Mouse (Mus musculus) thymus, postnatal 25 days (tissue): Measurements from ENCODE around the gene Rint1.
"Not testable (repeated sequence)": the region's sequence is repeated elsewhere in the genome, so short reads cannot be mapped to it uniquely, and the experiment has no call there.

Source experiments
- DNase-seq: peaks from one replicate; pipeline ENCODE4 v3.0.0; 2022

The Rint1 gene

DNA sequence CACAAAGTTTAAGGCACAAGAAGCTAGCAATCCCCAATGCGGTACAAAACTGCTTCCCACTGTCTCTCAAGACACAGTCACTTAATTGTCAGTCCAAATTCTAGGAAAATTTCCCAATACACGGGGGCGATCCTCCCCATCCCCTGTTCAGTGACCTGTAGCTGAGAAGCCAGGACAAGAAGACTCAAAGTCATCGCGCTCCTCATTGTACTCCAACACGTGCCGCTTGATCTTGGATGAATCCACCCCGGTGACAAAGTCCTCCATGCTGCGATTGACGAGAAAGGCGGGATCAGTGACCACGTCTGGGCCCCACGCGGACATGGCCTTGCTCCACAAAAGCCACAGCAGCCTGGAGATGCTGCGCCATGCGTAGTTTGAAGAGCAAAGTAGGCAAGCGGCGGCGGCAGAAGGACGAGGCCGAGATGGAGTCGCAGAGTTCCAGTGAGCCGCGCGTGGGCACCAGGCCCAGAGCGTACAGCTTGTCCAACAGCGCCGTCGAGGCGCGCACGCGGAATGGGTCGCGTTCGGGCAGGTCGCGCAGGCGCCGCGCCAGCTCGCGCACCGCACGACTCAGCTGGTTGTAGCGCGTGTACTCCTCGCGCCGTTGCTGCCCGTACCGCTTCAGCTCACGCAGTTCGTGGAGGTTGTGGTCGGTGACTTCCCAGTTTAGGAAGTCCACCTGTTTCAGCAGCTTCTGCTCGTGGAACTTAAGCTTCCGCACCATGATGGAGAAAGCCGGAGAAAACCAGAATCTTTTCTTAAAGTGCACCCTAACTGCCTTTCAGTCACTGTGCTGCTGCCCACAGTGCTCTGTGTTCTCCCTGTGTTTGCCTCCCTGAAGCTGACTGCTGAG, 43.6 kb downstream of the Rint1 start:
- DNase-seq = no peak

DNA sequence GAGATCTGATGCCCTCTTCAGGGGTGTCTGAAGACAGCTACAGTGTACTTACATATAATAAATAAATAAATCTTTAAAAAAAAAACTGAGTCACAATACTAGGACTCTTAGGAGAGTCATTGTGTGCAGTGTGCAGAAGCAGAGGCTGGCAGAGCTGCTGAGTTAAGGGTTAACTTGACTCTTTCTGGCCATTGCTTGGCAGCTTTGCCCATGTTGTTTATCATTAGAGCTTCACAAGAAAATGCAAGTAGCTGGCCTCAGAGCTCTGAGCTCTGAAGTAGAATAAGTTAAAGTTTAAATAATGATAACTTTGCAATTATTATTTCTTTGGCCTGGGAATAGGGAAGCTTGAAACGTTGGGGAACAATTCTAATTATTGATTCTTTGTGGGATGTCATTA, 48.2 kb downstream of the Rint1 start:
- not testable (repeated sequence) for DNase-seq

DNA sequence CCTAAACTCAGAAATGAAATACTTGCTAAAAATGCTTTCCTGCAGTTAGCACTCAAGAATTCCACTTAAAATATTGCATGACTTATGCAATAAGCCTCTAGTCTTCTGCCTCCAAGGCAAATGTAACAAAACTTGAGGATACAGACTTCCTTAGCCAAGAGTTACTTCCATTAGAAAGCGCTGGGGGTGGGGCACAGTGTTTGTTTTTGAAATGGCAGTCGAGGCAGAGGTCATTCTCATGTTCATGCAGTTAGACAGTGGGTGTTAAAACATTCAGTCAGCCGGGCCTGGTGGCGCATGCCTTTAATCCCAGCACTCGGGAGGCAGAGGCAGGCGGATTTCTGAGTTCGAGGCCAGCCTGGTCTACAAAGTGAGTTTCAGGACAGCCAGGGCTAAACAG, 50.6 kb downstream of the Rint1 start:
- DNase-seq = no peak

DNA sequence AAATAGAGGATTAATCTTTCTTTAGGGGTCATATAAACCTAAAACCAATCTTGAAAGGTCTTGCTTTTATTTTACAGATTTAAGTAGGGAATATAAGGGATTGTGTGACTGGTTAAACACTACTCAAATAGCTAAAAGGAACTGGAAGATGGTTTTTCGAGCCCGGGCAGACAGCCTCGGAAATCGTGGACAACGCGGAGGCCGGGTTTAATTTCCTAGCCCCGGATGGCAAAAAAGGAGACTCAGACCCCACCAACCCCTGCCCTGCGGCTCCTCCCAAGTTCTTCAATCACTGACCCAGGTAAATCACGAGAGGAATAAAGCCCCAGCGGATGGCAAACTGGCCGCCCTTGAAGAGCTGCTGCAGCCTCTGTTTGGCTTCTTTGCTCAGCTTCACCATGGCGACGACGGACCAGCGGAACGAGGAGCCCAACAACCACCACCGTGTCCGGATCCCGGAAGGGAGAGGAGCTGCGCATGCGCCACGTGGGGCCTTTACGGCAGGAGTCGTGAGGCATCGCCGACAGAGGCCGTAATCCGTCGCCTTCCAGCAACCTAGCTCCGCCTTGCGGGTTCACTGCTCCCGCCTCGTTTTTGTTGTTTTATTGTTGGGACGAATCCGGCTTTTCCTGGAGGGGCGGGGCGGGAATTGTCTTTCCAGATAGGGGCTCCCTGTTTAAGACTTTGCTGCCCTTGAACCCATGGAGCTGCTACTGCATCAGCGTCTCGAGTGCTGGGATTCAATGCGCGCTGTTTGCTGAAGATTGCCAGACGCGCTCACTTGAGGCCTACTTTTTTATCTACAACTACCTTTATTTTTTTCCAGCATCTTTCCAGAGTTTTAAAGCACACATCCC, 56.4 kb downstream of the Rint1 start, which contains the start of gene Tomm7:
Gene Tomm7, minus strand, starts transcription at position 488 of the 857 bp plus-strand sequence.
- peak; percentile 95 for DNase-seq

DNA sequence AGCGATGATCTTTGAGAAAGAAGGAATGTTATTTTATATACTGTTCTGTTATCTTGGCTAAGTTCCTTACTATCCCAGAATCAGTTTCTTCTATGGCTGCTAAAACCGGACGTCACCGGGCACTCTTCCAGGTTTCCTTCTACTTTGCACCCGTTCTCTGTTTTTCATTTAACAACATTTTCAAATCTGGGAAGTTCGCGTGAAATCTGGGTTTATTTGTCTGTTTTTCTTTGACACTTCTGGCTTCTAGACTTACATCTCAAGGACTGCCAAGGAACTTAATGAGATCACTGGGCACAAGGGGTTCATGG, 57.0 kb downstream of the Rint1 start:
- DNase-seq = no peak

DNA sequence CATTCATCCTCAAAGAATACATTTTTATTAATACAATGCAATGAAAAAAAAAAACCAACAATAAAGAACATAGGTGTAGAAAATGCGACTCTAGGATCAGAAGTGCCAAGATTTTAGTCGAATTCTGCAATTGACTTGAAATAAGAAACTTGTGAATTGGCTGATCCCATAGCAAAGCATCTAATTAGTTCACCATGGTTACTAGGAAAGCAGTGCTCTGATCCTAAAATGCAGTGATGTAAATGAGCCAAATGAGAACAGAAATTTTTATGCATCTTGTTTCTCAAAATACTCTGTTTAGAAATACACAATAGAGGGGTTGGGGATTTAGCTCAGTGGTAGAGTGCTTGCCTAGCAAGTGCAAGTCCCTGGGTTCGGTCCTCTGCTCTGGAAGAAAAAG, 57.6 kb downstream of the Rint1 start:
- no peak for DNase-seq

DNA sequence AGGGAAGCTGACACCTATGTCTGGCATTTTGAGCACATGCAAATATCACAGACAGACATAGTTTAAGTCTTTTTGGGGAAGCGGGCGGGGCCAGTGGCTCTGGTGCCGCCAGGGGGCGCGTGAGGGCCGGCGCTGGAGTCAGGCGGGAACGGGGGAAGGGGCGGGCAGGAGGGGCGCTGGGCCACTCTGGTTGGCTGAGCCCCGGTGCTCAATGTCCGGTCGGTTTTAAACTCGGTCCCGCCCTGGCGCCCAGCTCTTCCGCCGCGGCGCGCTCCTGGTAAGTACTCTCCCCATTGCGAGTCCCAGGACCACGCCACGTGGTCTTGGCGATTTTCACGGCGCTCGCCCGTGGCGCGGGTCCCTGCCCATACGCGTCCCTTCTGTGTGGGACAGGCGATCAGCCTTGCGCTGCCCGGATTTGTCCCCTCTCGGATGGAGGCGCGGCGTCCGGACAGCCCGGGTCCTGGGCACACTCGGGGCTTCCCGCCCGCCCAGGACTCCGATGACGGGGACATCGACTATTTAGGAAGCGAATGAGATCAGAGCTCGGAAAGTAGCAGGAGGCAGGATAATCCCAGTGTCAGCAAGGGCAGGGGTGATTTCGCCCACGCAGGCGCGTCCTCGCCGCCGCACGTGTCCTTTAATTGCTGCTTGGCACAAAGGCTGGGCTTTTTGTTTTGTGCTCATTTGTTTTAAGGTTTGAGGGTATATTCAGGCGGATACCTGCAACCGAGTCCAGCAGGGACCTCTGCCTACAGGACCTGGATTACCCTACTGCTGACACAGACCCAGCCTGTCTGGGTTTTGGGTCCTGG, 63.0 kb downstream of the Rint1 start:
- DNase-seq = peak; percentile 95

DNA sequence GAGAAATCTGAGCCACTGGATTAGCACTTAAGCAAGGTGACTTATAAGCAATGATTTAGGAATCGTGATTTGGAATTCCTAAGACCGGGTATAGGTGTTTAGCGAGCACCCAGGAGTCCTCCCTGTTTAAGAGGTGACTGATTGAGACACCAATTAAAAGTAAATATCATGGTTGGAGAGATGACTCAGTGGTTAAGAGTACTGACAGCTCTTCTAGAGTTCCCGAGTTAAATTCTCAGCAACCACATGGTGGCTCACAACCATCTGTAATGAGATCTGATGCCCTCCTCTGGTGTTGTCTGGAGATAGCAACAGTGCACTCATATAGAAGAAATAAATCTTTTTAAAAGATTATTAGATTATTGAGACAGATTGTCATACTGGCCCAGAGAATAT, 63.6 kb downstream of the Rint1 start:
- DNase-seq = not testable (repeated sequence)

DNA sequence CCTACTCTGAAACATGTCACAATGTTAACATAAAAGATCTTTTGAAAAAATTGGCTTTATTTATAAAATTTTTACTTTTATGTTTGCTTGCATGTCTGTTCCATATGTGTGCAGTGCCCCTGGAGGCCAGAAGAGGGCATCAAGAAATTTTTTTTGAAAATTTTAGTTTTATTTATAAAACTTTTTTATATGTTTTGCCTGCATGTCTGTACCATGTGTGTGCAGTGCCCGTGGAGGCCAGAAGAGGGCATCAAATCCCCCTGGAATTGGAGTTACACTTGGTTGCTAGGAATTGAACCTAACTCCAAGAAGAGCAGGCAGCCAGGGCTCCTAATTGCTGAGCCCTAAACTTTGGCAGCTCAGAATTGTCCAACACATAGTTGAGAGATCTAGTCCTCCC, 65.4 kb downstream of the Rint1 start:
- DNase-seq = not testable (repeated sequence)

DNA sequence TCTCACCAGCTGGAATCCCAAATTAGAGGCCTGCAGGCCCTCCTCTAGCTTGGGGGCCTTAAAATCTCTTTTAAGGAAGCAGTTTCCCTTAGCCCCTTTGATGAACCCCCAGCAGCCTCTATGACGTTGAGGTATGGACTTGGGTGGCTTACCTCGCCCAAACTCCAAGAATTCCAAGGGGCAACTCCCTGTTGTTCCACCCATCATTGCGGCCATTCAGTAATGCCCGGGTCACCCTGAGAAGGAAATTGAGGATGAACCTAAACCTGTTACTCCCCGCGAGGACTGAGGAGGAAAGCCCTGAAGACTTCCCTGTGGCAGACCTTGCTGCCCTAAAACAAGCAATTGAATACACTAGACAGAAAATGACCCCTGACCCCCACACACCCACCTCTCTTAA, 68.0 kb downstream of the Rint1 start:
- no peak for DNase-seq

DNA sequence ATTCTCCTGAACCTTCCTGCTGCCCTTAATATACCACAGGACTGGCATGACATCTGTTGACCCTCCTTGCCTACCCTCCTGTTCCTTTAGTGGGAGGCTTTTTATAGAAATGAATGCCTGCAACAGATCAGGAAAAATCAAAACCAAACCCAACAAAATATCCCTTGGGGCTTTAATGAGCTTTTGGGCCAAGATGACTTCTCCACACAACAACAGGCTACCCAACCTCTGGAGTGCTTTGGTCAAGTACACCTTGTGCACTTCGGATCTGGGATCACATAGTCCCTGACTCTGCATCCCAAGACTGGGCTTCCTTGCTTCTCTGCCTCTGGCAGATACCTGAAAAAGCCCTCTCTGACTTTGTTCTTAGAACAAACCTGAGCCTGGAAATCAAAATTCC, 68.7 kb downstream of the Rint1 start:
- no peak for DNase-seq

DNA sequence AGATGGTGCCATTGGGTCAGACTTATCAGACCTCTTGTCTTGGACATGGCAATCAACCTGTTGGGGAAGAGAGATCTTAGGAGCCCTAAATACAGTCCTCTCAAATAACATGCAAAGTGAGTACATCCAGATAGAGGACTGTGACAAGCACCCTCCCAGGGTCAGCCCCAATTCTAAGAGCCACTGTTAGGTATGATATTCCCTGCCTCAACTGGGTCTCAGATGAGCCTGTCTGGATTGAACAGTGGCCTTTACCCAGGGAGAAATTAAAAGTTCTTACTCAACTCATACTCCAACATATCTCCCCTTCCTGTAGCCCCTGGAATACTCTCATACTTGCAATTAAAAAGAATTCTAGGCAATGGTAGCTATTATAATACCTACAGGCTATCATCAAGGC, 69.7 kb downstream of the Rint1 start:
- no peak for DNase-seq

DNA sequence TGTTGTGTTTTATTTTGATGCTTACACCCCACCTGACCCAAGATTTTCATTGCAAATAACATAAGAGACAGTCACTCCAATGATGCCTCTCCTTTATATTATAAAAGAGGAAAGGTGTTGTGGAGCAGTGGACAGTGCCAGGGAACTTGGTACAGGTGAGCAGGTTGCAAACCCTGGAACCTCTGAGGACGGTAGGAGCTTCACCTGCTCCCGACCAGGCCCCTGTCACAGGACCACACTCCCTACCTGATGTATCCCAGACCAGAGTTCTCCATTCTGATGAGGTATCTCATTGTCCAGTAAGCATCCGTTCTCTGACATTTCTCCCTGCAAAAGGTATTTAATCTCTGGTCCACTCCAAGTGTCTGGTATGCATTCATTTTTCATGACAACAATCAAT, 70.5 kb downstream of the Rint1 start:
- no peak for DNase-seq

DNA sequence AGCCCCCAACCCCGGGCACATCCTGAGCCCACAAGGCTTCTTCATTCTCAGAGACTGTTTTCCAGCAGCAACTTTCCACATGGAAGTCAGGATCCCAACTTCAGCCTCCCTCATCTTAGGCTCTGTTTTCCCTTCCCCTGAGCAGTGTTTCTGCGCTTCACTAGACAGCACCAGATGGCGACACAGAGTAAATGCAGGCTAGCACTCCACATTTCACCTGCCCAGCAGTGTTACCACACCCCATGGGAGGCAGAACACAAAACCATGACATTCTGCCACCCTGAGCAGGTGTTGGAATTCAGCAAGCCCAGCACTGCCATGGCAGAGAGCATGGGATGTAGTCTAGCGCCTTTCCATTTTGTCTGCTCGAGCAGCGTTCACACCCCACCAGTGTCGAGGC, 71.1 kb downstream of the Rint1 start:
- DNase-seq = no peak

DNA sequence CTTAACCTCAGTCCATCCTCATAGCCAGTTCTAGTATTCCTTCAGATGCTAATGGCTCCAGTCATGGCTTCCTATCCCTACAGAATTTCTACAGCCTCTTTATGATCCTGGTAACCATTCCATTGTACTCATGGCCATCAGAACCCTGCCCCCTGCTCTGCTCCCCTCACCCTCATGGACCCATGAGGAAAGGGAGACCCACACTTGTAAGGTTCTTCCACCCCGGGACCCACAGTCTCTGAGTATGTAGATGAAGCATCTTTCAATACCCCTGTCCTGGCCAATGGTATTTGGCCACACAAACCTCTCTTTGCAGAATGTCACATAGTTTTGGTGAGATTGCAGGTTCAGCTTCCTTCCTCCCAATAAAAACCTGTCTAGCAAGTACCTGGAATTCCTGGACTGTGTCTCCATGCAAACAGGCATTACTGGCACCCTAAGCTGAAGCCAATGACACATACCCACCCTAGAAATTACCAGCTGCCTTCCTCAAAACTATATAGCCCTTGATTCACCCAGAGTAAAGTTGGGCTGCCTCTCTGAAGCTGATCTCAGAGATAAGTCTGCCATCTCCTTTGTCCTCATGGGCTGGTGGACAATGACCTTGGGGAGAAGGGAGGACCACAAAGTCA, 71.7 kb downstream of the Rint1 start:
- DNase-seq = no peak

DNA sequence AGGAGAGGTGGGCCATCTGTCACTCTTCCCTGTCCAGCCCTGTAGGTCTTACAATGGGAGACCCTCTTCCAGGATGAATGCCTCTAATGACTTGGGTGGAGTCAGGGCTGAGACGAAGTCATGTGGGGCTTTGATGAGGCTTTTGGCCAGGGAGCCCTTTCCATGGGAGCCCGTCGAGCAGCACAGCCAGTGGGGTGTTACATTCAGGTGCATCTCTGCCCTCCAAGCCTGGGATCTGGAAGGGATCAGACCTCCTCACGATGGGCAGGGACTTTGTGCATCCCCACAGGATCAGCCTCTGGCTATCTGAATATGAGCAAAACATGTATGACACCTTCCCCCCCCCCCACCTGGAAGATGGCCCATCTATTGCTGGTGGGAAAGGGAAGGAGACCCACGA, 72.4 kb downstream of the Rint1 start:
- no peak for DNase-seq

DNA sequence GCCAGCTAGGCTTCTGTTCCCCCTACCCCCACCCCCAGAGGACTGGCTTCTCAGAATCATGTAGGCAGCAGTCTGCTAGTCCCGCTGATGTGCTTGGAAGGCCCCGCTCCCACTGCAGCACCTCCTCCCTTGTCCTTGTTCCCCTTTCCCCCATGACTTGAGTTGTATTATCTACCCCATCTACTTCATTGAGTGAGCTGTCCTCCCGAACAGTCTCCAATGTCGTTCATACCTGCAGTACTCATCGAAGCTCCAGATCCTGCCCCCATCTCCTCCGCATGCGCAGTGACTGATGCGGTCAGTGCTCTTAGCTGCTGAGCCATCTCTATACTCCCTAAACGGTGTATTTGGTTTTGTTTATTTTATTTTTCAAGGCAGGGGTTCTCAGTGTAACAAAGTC, 74.2 kb downstream of the Rint1 start:
- no peak for DNase-seq

DNA sequence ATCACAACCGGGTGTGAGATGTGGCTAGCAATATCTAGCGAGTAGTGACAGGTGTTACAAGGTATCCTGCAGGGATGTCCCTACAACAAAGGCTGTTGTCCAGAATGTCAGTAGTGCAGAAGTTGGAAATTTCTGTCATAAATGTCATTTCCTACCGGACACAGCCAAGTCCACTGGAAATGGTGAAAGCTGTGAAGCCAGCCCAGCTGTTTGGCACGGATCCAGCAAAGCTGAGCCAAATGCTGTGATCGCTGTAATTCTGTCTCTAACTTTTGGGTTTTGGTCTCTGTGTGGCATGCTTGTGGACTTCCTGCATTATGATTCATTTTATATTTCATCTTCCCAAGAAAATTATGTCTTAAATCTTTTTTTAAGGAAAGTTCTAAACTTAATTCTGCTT, 74.8 kb downstream of the Rint1 start:
- DNase-seq = no peak

DNA sequence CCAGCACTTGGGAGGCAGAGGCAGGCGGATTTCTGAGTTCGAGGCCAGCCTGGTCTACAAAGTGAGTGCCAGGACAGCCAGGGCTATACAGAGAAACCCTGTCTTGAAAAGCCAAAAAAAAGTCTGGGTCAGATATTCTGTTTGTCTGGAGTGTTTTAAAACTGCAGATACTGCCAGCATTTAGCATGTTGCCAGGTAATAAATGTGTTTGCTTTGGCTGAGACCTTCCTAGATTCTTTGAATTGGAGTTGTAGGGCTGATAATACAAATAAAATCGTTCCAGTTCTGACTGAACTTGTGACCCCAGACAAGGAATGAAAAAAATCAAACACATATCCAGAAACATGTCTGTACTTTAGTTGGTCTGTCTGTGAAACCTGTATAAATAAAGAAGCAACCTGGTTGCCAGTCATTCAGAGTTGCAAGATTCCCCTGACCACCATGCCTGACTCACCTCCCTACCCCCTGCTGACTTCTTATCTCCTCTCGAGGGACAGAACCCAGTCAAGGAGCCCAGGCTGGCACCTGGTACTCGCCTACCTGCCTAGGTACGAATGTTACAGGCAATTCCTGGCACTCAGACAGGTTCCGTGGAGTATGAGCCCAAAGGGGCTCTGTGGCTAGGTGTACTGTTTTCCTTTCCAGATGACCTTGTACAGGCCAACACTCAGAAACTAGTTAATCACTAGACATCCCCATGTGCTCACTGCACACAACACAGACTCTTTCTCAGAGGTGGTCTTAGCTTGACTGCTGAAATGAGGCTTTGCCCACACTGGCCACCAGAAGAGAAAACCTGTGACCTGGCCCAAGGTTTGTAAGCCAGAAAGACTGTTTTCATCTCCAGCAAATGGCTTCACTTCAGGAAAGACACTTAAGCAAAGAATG, 75.9 kb downstream of the Rint1 start:
- DNase-seq = no peak

DNA sequence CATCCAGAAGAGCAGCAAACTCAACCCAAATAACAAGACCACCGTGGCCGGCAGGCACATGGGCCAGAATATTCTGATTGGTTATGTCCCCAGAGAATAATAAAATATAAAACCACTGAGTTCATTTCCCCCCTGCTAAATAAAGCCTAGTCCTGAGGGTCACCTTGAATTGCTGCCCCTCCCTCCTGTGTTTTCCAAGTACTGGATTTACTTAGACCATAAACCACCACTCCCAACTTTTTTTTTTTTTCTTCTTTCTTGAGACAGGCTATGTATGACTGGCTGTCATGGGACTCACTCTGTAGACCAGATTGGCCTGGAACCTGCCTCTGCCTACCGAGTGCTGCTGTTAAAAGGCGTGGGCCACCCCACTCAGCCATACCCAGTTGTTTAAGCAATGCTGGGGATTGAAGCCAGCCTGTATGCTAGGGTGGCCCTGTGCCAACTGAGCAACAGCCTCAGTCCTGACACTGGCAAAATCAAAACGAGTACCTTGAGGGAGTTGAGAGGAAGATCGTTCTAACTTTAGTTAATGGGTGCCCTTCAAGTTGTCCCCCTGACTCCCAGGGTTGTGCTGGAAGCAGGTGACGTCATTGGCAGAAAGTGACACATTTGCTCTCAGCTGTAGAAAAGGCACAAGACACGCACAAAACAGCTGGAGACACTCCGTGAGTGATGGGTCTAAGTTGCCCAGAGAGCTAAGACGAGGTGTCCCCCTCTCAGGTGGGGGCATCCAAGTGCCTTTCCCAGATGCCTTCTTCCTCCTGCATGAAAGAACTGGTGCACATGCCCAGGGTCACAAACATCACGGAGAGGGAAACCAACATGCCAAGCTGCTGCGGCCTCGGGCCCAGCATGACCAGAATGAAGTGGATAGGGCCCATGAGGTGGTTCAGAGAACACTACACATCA, 76.8 kb downstream of the Rint1 start:
- no peak for DNase-seq

DNA sequence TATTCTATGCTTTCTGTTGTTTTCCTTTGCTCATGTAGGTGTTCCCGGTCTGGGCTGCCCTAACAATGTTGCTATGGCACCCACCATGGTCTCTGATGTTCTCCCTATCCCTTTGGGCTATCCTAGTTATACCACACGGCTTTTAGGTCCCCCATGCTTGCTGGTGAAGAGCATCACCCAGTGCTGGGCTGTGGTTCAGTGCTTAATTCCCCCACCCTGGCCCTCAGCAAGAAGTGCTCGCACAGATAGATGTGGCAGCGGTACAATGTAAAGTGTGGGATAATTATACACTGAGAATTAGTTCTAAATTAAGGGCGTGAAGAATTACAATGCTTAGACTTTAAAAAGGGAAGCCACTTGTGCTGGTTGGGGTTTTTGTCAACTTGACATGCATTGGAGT, 78.4 kb downstream of the Rint1 start:
- DNase-seq = no peak
